Mouse (Mus musculus) spleen, postnatal 10 days (tissue): ENCODE results near the gene Fgl2.
"Not testable (repeated sequence)": the region's sequence is repeated elsewhere in the genome, so short reads cannot be mapped to it uniquely, and the experiment has no call there.

Experiments used
- DNase-seq, 2 experiments: peaks; one replicate each; pipeline ENCODE4 v3.0.0; 2021 to 2022; ENCODE audit warnings: low spot score in 2 of 2

Fgl2 gene

DNA sequence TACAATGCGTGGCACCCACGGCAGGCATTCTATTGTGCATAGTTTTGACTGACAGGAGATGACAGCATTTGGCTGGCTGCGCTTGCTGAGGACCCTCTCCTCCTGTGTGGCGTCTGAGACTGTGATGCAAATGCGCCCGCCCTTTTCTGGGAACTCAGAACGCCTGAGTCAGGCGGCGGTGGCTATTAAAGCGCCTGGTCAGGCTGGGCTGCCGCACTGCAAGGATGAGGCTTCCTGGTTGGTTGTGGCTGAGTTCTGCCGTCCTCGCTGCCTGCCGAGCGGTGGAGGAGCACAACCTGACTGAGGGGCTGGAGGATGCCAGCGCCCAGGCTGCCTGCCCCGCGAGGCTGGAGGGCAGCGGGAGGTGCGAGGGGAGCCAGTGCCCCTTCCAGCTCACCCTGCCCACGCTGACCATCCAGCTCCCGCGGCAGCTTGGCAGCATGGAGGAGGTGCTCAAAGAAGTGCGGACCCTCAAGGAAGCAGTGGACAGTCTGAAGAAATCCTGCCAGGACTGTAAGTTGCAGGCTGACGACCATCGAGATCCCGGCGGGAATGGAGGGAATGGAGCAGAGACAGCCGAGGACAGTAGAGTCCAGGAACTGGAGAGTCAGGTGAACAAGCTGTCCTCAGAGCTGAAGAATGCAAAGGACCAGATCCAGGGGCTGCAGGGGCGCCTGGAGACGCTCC lies at the start of gene Fgl2:
Gene Fgl2, plus strand, starts transcription at position 150 of the 687 bp plus-strand sequence.
- peak; percentile 13 to 49 for DNase-seq

GRCm38 (mm10) chr5:21326494-21326893 lies 45.9 kb upstream of the Fgl2 start:
- DNase-seq, result peak; percentile 63 to 85

DNA sequence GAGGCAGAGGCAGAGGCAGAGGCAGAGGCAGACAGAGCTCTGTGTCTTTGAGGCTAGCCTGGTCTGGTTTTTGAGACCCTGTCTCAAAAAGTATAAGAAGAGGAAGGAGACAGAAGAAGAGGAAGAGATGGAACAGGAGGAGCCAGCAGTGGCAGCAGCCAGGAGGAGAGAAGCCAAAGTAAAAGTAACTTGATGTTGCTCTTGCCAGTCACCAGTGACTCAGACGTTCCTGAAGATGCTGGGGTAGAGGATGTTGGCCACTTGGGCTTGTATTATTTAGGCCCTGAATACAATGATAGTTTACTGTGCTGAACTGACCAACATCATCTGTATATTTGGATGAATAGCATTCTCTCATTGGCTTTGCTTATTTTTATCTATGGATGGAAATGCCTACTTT lies 43.9 kb upstream of the Fgl2 start:
- no peak for DNase-seq

- no peak for DNase-seq
These were observed 42.5 kb upstream of the Fgl2 start for GRCm38 (mm10) chr5:21329672-21330665.

GRCm38 (mm10) chr5:21331656-21332055 lies 40.8 kb upstream of the Fgl2 start:
- DNase-seq, result no peak

- DNase-seq, result no peak
These were observed 40.3 kb upstream of the Fgl2 start for GRCm38 (mm10) chr5:21332119-21332518.

- DNase-seq, result not testable (repeated sequence)
These were observed 30.2 kb upstream of the Fgl2 start for GRCm38 (mm10) chr5:21342265-21342664.

- DNase-seq, result no peak
These were observed 24.1 kb upstream of the Fgl2 start for GRCm38 (mm10) chr5:21348366-21348765.

- DNase-seq, result no peak
These were observed 20.8 kb upstream of the Fgl2 start for GRCm38 (mm10) chr5:21351678-21352077.

DNA sequence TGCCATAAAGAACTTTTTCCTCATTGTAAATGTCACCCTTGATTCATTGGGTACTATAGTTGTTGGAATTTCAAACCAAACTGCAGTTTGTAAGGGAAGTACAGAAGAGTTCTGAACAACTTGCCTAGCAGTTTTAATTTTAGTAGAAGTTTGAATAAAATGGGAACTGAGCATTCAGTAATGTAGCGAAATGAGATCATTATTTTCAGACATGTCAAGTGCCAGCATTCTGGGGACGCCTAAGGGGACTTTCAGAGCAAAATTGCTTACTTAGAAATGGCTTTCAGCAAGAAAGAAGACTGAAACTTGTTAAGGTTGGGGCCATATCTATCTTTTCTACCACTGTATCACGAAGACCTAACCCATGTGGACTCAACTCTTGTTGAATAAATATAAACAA lies 13.8 kb upstream of the Fgl2 start:
- DNase-seq, result no peak

DNA sequence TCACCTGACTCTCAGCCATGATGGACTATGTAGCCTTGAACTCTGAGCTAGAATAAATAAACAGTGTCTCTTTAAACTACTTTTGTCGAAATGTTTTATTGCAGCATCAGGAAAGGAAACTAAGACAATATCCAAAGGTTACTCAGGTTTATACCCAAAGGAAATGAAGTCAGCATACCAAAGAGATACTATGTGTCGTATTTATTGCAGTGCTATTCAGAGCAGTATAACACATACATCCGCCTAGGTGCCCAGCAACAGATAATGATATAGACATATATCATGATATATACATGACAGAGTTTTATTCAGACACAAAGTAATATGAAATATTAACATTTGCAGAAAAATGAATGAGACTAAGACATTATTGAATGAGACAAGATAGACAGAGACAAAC lies 9.1 kb upstream of the Fgl2 start:
- no peak for DNase-seq

DNA sequence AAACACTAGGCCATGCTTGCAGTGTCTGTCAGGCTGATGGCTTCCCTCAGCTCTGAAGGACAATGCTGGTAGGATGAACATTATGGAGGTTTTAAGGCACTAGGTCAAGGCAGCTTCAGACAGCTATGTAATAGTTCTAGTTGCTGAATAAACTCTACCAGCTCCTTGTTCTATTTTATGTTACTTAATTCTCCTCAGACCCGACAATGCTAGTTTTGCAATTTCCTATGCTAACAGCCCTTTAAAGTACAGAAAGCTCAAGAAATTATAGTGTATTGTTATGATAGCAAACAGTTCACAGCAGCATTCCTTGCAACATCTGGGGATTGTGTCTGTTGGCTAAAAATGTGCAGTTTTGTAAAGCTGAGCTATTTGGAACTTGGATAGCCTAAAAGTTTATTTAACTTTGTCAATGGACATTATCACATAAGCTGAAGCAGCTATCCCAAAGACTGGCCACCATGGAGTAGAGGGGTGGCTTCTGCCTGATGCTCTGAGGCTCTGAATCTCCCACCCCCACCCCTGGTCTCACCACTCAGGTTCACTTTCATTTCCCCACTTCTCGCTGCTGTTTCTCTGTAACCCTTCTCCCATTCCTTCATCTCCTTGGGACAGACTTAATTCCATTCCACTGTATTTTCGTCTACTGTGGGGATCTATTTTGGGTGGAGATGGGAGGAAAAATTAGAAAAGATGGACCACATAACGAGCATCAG lies 5.9 kb upstream of the Fgl2 start:
- no peak for DNase-seq

DNA sequence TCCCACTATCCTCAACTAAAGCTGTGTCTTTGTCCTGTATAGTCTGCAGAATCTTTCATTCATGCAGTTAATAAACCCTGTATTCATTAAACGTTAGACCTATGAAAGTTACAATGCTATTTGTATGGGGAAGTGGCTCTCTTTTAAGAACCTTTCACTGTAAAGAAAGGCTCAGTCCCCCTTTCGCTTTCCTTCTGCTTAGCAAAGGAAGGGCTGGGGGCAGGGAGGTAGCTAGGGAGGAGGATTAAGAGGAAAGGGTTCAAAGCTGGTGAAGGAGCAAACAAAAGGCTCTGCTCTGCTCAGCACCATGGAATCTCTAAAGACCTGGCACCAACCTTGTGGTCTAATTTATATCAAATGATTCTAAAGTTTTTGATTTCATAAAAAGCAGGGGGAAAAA lies 4.9 kb upstream of the Fgl2 start:
- no peak for DNase-seq

GRCm38 (mm10) chr5:21370218-21370947 lies 2.1 kb upstream of the Fgl2 start:
- no peak for DNase-seq

- no peak for DNase-seq
These were observed 522 bp upstream of the Fgl2 start for GRCm38 (mm10) chr5:21371920-21372319.

- DNase-seq, result no peak
These were observed 707 bp downstream of the Fgl2 start for GRCm38 (mm10) chr5:21373180-21373518.

GRCm38 (mm10) chr5:21376935-21377334 lies 4.5 kb downstream of the Fgl2 start:
- DNase-seq, result no peak

DNA sequence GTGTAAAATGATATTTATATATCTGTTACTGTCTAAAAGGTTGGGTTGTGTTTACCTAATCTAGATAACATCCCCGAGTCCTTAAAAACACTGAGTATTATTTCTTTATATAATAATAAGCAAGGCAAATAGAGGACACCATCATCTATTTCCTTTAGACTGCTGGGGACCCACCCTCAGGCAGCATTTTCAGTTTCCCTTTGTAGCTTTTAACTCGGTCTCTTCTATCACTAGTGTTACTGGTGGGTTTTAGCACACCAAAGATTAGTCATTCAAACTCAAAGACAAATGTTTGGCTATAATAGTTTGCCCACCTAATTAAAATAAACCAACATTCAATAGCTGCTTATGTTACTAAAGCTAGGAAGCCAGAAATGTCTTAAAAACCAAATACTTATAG lies 6.0 kb downstream of the Fgl2 start:
- DNase-seq, result no peak

DNA sequence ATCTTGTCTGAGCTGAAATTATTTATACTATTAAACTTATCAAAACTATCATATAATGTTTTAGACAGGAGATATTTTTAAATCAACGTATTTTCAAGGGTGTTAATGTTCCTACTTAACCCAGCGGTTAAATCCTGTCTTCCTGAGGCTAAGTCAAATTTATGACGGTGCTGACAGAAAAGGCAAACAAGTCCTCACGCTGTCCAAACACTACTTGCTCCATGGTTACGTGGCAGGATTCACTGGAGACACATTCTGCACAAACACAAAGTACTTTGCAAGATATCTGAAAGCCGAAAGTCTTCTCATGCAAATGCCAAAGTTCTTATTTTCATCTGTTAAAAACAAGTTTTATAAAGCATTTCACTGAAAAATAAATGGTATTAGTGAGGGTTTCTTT lies 9.5 kb downstream of the Fgl2 start:
- no peak for DNase-seq

- DNase-seq, result no peak
These were observed 10.2 kb downstream of the Fgl2 start for GRCm38 (mm10) chr5:21382678-21383077.

GRCm38 (mm10) chr5:21383392-21384251 lies 11.2 kb downstream of the Fgl2 start:
- DNase-seq, result no peak
